Mouse (Mus musculus) kidney, adult 2 months (tissue): ENCODE measurements at regions not wholly inside any gene's neighbourhood (a gene's known extent, or its start where the extent isn't known, plus 50 kb on each side); places are given as distances from the start of the nearest gene placed in this dataset.

ENCODE experiments used
- CTCF ChIP-seq: fragments of 200-500 bp; conservative IDR thresholded peaks from 2 replicates; pipeline ENCODE4 v1.5.1; 2011; ENCODE audit warnings: low read depth, mild to moderate bottlenecking, control low read depth, low read length, moderate library complexity, mixed read lengths; ENCODE audit not compliant: insufficient read depth, insufficient read length
- POLR2A ChIP-seq: fragments of 200-500 bp; IDR thresholded peaks from one replicate; pipeline ENCODE4 v1.6.1; 2011; ENCODE audit warnings: low read depth, low read length, control low read depth

- TF ChIP-seq CTCF (no peak), POLR2A (no peak)
Measured at GRCm38 (mm10) chr7:137576251-137576650, 138.8 kb downstream of the Glrx3 start.
